In the genomic region with DNA sequence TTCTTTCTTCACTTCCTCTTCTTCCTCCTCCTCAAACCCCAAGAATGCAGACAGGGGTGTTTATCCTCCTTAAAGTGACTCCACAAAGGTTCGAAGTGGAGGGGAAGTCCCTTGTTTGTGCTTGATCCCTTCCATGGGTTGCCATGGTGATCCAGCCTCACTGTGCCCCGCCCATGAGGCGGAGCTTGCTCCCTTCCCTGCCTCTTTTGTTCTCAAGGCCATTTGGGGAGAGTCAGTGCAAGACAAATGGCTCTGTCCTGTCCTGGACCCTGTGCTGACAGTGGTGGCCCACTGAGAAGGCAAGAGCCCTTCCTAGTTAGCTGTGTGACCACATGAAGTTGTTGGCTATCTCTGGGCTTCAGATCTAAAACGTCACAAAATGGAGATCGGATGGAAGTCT, we compare ENCODE assay signal across 8 mouse cellular contexts. TPM values are rescaled to one million over a fixed set of nuclear protein-coding genes. Genes with fewer than 3 reads are reported as not detected.
DNase-seq lines count a peak whose midpoint lies in the region; ATAC-seq and TF ChIP-seq lines count a peak whose summit lies in the region.

No protein-coding gene starts in this region.

- WGBS in lung, adult 2 months = 14% methylated on average over 5 of the region's 5 CpGs
- 24% methylated on average over 5 of the region's 5 CpGs for WGBS in heart, embryonic 13.5 days
- 21% methylated on average over 5 of the region's 5 CpGs for WGBS in kidney, embryonic 15.5 days

- peak; percentile 81 to 85 for DNase-seq in lung, adult 18-20 months
- DNase-seq in lung, adult 2 months = no peak
- peak; percentile 51 to 58 for DNase-seq in spleen, postnatal 36 days (ENCODE audit: low spot score in 2 of 2)
- DNase-seq in frontal cortex, postnatal 36 days (ENCODE audit: low spot score in 2 of 2) = no peak

- TF ChIP-seq CTCF in lung, adult 2 months (IDR thresholded peaks at IDR 0.05; ENCODE audit: insufficient read depth, low read length) = no peak
- no peak for TF ChIP-seq CTCF in cortical plate, adult 2 months (IDR thresholded peaks at IDR 0.05; ENCODE audit: extremely low read depth, insufficient read depth, low read length)

- no peak overlapping the region for H3K4me2 ChIP-seq in heart, embryonic 13.5 days
- no peak overlapping the region; the same call in 1 of the 2 replicates for H3K4me2 ChIP-seq in kidney, embryonic 15.5 days

- TF ChIP-seq POLR2A in lung, adult 2 months (IDR thresholded peaks at IDR 0.05; ENCODE audit: borderline replicate concordance, extremely low read depth, low read depth, low read length) = no peak
- TF ChIP-seq POLR2A in cortical plate, adult 2 months (IDR thresholded peaks at IDR 0.05; ENCODE audit: extremely low read depth, insufficient read depth, low read length) = no peak

- H3K9ac ChIP-seq in heart, embryonic 13.5 days = no peak overlapping the region
- H3K9ac ChIP-seq in kidney, embryonic 15.5 days = no peak overlapping the region

- no peaks in the 10 kb centered on the region for H3K27me3 ChIP-seq in heart, embryonic 13.5 days (replicated peaks)
- H3K27me3 ChIP-seq in kidney, embryonic 15.5 days = no peaks in the 10 kb centered on the region
- no peaks in the 10 kb centered on the region for H3K27me3 ChIP-seq in megakaryocyte, embryonic 14.5 days (replicated peaks)

- no peak overlapping the region for H3K4me3 ChIP-seq in lung, adult 2 months (replicated peaks; ENCODE audit: extremely low read depth, low read depth, low read length)
- no peak overlapping the region for H3K4me3 ChIP-seq in cortical plate, adult 2 months (ENCODE audit: insufficient read depth, low read length)
- H3K4me3 ChIP-seq in heart, embryonic 13.5 days = no peak overlapping the region
- H3K4me3 ChIP-seq in kidney, embryonic 15.5 days (replicated peaks) = no peak overlapping the region
- H3K4me3 ChIP-seq in megakaryocyte, embryonic 14.5 days (replicated peaks) = peak overlapping the region; percentile 87

- ATAC-seq in heart, embryonic 13.5 days (ENCODE audit: extremely low read depth, insufficient number of reproducible peaks, low FRiP score, low TSS enrichment) = no peak
- ATAC-seq in kidney, embryonic 15.5 days (replicated peaks; ENCODE audit: low FRiP score) = peak; percentile 23; the same call in 1 of the 2 replicates

- no peaks in the 10 kb centered on the region for H3K36me3 ChIP-seq in heart, embryonic 13.5 days
- H3K36me3 ChIP-seq in kidney, embryonic 15.5 days = peaks cover 17% of the 10 kb centered on the region; the same call in 1 of the 2 replicates
- peaks cover 94% of the 10 kb centered on the region for H3K36me3 ChIP-seq in megakaryocyte, embryonic 14.5 days (replicated peaks; ENCODE audit: low read length)

- H3K27ac ChIP-seq in cortical plate, adult 2 months (ENCODE audit: insufficient read depth, low read length) = 0 out of 2 replicates have a peak overlapping the region, but pooled peaks have one; percentile 13
- H3K27ac ChIP-seq in heart, embryonic 13.5 days (replicated peaks) = peak overlapping the region; percentile 36
- H3K27ac ChIP-seq in kidney, embryonic 15.5 days = peak overlapping the region; percentile 74

- no peaks in the 10 kb centered on the region for H3K9me3 ChIP-seq in heart, embryonic 13.5 days
- H3K9me3 ChIP-seq in kidney, embryonic 15.5 days (replicated peaks) = no peaks in the 10 kb centered on the region
- no peaks in the 10 kb centered on the region for H3K9me3 ChIP-seq in megakaryocyte, embryonic 14.5 days

- H3K4me1 ChIP-seq in lung, adult 2 months (ENCODE audit: control insufficient read depth, insufficient read depth, low read length) = peaks cover 35% of the 10 kb centered on the region
- no peaks in the 10 kb centered on the region; the same call in 1 of the 2 replicates for H3K4me1 ChIP-seq in cortical plate, adult 2 months (ENCODE audit: control insufficient read depth, insufficient read depth, low read length)
- H3K4me1 ChIP-seq in heart, embryonic 13.5 days = peaks cover 55% of the 10 kb centered on the region
- H3K4me1 ChIP-seq in kidney, embryonic 15.5 days = peaks cover 53% of the 10 kb centered on the region
- peaks cover 98% of the 10 kb centered on the region for H3K4me1 ChIP-seq in megakaryocyte, embryonic 14.5 days

RNA-seq across cellular contexts. Expression of a gene that starts 16.8 kb away (rescaled TPM):
- polyA plus RNA-seq in lung, adult 2 months (2012; rRNA removed) = 15.4 and 18.9 TPM in 2 replicates
- polyA plus RNA-seq in cortical plate, adult 2 months (2012; rRNA removed) = 0.30 and 0.40 TPM in 2 replicates
- polyA plus RNA-seq in heart, embryonic 13.5 days (2015; fragmentation: Nextera tagmentation; extraction: Ambion mirVana) = 3.0 and 3.1 TPM in 2 replicates
- 4.8 TPM in 2 replicates for polyA plus RNA-seq in kidney, embryonic 15.5 days (2015; fragmentation: Nextera tagmentation; extraction: Ambion mirVana)
- 111 and 126 TPM in 2 replicates for polyA plus RNA-seq in megakaryocyte, embryonic 14.5 days (2012; ENCODE audit: insufficient read depth, low replicate concordance)

RNA-seq across cellular contexts. Expression of a gene that starts 26.1 kb away (rescaled TPM):
- 192 and 233 TPM in 2 replicates for polyA plus RNA-seq in lung, adult 2 months (2012; rRNA removed)
- polyA plus RNA-seq in cortical plate, adult 2 months (2012; rRNA removed) = 63.4 and 63.8 TPM in 2 replicates
- polyA plus RNA-seq in heart, embryonic 13.5 days (2015; fragmentation: Nextera tagmentation; extraction: Ambion mirVana) = 4.4 and 4.7 TPM in 2 replicates
- polyA plus RNA-seq in kidney, embryonic 15.5 days (2015; fragmentation: Nextera tagmentation; extraction: Ambion mirVana) = 41.7 and 44.8 TPM in 2 replicates
- polyA plus RNA-seq in megakaryocyte, embryonic 14.5 days (2012; ENCODE audit: insufficient read depth, low replicate concordance) = 388 and 1,147 TPM in 2 replicates

RNA-seq across cellular contexts. Expression of a gene that starts 54.2 kb away (rescaled TPM):
- polyA plus RNA-seq in lung, adult 2 months (2012; rRNA removed) = 14.0 and 18.5 TPM in 2 replicates
- polyA plus RNA-seq in cortical plate, adult 2 months (2012; rRNA removed) = 0.93 and 2.2 TPM in 2 replicates
- polyA plus RNA-seq in heart, embryonic 13.5 days (2015; fragmentation: Nextera tagmentation; extraction: Ambion mirVana) = not detected in 2 replicates
- polyA plus RNA-seq in kidney, embryonic 15.5 days (2015; fragmentation: Nextera tagmentation; extraction: Ambion mirVana) = not detected in 2 replicates
- 0.51 TPM in 1 of 2 replicates, not detected in the other for polyA plus RNA-seq in megakaryocyte, embryonic 14.5 days (2012; ENCODE audit: insufficient read depth, low replicate concordance)

Comparison
In these comparisons a context has a peak if more than half of its experiments do, and no peak if none do; other contexts are left out.
1. DNase-seq: peak in lung, adult 18-20 months (2 of 2) and spleen, postnatal 36 days (2 of 2); none in lung, adult 2 months (single experiment) and frontal cortex, postnatal 36 days (0 of 2).
2. H3K27ac ChIP-seq: peak in every context shown above with its lines; median percentile 74 in kidney, embryonic 15.5 days; 36 in heart, embryonic 13.5 days; 13 in cortical plate, adult 2 months.